Mouse (Mus musculus) liver, adult (tissue): ENCODE results near the gene Cp.

Experiments used
- GATA4 ChIP-seq: IDR thresholded peaks from 2 replicates; pipeline ENCODE4 v1.6.1; 2014; ENCODE audit warnings: mild to moderate bottlenecking, low read length; ENCODE audit not compliant: insufficient replicate concordance

Cp gene

DNA sequence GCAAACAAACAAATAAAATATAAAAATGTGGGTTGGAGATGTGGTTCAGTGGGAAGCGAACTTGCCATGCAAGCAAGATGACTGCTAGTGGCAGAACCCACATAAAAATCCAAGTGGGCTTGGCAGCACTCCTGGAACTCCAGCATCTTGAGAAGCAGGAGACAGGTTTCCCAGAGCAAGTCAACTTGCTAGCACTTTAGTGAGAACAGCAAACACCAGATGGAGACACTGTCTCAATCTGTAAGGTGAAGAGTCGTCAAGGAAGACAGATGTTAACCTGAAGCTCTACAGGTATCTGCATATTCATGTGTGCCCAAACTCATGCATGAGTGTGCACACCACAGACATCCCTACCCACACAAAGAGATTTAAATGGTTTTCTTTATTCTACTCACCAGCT lies 42.7 kb downstream of the Cp start:
- no peak for TF ChIP-seq GATA4

DNA sequence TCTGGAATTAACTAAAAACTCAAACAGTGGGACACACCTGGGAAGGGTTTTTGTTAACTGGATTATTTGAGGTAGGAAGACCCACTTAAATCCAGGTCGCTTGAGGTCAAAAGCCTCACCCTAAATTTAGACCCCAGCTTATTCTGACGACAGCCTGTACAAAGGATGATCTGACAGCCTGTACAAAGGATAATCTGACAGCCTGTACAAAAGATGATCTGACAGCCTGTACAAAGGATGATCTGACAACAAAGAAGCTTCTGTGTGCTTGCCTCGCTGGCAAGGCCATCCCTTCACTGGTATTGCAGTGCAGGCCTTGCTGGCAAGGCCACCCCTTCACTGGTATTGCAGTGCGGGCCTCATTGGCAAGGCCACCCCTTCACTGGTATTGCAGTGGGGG lies 44.0 kb downstream of the Cp start:
- no peak for TF ChIP-seq GATA4

DNA sequence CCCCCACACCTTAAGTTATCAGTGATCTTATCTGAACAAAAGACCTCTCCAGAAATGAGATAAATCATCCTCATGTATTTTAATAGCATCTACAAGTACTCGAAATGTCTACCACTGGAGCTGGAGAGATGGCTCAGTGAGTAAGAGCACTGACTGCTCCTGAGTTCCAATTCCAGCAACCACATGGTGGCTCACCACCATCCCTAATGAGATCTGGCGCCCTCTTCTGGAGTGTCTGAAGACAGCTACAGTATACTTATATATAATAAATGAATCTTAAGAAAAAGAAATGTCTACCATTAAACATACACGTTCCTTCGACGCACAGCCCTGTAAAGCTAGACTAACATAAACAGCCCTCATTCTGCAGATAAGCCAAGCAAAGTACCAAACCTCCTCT lies 45.9 kb downstream of the Cp start:
- TF ChIP-seq GATA4, result no peak

DNA sequence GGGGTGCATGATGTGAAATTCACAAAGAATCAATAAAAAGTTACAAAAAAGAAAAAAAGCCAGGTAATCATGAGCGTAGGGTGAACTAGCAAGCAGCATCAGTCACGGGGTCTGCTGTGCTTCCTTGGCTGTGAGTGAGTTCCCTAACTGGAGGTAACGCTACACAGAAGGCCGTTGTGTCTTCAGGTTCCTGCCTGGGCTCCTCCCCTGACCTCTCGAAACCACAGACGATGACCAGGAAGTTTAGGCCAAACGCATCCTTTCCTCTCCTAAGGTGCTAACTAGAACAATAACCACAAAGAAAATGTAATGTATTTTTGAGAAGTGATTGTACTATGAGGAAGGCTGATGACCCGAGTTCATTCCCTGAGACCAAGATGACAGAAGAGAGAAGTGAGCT lies 47.6 kb downstream of the Cp start:
- no peak for TF ChIP-seq GATA4

DNA sequence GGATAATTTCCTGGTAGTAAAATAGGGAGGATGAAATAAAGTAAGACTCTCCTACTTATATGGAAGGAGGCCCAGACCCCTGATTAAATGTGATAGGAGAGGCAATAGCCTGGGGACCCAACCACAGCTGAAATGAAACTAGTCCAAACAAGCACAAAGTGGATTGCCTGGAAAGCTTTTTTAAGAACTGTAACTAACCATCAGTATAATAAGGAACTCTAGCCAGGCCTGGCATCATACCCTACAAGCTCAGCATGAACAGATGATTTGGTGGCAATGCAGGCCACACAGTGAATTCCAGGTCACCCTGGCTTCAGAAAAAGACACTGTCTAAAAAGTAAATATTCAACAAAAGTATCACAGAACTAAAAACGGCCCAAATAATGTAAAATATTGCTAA lies 48.8 kb downstream of the Cp start:
- no peak for TF ChIP-seq GATA4

DNA sequence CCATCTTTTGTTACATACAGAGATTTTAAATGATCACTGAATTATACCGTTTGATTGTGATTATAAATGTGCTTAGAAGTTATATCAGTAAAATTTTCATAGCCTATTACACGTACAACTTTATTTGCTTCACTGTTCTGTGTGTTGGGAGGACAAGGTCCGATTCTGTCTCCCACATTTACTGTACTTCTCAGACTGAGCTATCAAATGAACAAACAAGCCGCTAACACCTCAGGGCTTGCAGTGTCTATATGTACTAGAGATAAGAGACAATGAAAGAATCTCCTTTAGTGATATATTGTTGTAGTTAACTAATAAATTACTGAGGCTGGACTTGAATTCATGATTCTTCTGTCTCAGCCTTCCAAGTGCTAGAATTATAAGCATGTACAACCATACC lies 50.4 kb downstream of the Cp start:
- TF ChIP-seq GATA4, result no peak

DNA sequence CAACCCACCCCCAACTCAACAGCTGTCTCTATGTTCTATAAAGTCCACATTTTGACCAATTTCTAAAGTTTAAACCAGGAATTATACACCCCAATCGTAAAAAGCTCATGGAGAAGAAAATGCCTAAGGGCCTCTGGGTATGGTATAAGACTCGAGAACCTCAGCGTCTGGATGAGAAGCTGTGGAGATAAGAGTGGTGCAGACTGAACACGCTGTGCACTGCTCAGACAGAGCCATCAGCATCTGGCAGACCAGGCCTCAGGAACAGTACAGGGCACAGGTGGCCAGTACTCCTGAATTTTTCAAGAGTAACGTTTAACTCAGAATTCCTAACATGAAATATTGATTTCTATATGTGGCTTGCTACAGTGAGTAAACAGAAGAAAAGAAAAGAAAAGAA lies 50.9 kb downstream of the Cp start:
- TF ChIP-seq GATA4, result no peak

DNA sequence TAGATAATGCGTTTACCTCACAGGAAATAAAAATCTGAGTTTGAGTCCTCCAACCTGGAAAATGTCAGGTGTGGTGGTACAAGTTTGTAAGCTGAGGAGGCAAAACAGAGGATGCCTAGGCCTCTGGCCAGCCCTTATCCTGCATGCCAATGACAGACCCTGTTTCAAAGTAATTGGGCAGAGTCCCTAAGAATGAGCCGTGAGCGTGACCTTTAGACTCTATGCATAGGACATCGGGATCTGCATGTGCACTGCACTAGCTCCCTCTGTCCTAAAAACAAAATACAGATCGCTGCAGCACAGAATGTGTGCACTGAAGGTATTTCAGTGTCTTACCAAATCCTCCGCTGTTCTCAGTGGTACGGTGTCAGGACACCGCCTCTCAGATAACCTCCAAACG lies 53.6 kb downstream of the Cp start:
- no peak for TF ChIP-seq GATA4

DNA sequence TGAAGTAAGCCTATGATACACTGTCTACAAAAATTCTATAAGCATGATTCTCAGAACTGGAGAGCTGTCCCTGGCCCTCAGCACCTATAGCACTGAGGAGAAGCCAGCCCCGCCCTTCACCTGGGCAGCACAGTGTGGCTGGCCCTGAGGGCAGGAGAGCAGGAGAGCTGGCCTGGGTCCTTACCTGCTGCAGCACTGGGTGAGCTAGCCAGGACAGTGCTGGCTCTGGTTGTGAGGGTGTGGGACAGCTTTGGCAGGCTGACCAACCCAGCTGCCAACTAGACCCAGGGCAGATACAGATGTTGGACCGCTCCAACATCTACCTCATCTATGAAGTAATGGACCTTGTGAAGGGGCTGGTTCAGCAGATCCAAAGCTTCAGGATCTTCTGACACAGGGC lies 57.6 kb downstream of the Cp start:
- TF ChIP-seq GATA4, result no peak

DNA sequence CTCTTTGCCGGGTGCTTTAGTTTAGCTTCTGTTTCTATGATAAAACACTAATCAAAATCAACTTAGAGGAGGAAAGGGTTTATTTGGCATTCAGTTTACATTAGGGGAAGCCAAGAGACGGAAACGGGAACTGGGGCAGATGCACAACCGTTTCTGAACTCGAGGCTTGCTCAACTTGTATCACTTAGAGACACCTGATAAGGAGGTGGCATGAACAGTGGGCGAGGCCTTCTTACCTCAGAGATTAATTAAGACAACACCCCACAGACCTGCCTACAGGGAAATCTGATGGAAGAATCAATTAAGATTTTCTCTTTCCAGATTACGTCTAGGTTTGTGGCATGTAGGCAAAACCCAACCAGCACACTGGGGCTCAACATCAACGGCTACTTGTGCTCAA lies 61.2 kb downstream of the Cp start:
- TF ChIP-seq GATA4, result no peak

DNA sequence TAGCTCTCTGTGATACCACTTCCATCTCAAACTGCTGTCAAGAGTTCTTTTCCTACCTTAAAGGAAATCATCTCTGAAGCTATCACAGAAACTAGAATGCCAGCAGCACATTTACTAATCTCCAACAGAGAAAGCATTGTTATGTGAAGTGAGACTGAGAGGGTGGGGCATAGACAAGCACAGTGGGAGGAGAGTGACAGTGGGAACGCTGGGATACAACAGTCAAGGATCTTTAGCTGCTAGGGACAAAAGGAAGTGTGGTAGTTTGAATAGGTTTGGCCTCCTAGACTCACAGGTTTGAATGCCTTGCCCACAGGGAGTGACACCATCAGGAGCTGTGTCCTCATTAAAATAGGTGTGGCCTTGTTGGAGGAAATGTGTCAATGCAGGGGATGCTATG lies 67.0 kb downstream of the Cp start:
- TF ChIP-seq GATA4, result no peak

DNA sequence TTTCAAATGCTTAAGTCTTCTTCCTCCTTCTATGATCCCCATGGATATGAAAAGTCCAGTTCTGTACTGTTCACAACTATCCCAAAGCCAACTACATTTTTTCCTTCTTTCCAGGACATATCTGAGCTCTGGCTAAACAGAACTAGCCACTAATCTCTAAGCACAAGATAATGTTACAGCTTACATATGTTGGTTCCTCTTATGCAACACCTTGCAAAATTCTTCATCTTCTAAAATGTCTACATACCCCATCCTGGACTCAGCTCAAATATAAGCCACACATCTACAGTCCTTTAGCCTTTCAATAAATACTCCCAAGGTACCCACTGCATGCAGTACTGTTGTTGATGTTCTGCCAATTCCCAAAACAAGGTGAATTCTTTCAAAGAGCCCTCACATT lies 69.6 kb downstream of the Cp start:
- TF ChIP-seq GATA4, result no peak

DNA sequence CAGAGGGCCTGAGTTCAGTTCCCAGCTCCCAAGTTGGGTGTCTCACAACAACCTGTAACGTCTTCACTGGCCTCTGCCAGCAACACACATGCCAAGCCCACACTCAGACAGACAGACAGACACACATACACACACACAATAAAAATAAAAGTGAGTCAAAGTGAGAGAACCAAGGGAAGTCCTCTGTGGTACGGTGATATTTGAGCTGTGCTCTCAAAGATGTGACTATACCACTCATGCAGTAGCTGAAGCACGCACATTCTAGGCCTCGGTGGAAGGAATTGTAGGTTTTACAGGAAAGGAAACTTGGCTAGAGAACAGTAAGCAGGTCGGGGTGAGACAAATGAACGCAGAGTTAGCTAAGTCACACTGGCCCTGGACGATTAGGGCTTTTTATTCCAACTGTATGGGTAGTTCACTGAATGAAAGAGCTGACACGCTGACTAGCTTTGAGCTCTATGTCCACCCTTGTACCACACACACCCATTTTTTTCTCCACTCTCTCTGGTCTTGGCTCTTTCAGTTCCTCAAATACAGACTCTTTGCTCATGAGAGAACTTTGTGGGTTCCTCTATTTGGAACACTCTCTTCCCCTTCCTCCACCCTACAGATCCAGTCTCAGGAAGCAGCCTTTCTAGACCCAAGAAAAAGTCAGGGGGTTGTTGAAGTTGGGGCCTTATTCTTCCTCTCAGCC lies 70.3 kb downstream of the Cp start:
- TF ChIP-seq GATA4, result no peak

DNA sequence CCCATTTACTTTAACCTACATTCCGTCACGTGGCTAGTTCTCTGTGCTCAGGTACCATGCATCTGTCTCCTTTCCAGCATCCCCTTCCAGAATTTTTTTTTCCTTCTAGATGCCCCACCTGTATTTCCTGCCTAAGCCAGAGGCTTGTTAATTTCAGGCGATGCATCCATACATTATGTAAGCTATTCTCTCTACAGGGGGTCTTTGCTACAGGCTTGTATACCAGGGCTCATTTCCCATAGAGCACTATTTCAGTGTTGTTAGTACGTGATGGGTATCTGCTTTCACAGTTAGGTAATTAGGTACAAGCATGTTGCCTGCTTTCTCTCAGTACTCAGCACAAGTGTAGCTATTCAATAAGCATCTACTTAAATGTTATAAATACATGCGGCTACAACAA lies 70.9 kb downstream of the Cp start:
- TF ChIP-seq GATA4, result no peak

DNA sequence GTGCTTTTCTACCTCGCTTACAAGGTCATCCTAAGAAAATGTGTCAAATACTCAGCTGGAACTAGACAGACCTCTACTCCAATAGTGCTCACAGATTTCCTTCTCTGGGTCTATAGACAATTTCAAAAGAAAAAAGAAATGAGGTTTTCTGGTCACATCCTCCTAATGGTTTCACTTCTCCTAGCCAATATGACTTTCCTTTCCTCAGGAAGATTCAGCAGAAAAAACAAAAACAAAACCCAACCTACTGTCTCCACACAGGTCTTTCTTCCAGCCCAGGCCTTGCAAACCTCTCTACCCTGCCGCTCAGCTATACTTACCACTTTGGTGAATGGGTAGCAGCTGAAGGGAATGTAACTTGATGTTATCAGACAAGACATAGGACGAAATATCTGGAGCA lies 71.8 kb downstream of the Cp start:
- no peak for TF ChIP-seq GATA4

DNA sequence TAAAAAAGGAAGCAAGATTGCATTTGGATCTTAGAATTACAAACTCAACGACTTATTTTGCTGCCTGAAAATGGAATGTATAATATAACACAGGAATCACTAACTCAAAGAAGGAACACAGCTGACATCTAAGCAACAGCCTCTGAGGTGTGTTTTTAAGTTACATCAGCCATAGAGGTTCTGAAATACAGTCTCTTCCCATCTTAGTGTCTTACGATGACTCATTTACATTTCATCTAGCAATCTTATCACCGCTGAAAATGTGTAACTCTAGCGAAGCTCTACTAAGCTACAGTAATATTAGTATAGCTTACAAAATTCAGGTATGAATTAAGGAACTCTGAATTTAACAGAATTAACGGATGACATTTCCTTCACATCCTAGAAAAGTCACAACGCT lies 74.0 kb downstream of the Cp start:
- TF ChIP-seq GATA4, result no peak
